Mouse (Mus musculus): Measurements from ENCODE around the gene Gnb2. TPM values are rescaled to one million over a fixed set of nuclear protein-coding genes. Genes with fewer than 3 reads are reported as not detected.

The Gnb2 gene
- total RNA-seq, 1 experiment from 2014 or later = 574 TPM

Small RNA genes within 50 kb of the gene (microRNA-seq; reads per million reads assigned to microRNA genes)
- 0.76 to 0.85 reads per million in 2 experiments for gene Mir6418

Other genes with a start within 250 kb of the Gnb2 start
- gene Ache, start 246.0 kb downstream of the Gnb2 start, total RNA-seq (2021) = 10.3 and 17.4 TPM in 2 replicates
- 8.0 and 11.9 TPM in 2 replicates for gene Ufsp1, start 238.9 kb downstream of the Gnb2 start, total RNA-seq (2021)
- gene Srrt, start 225.8 kb downstream of the Gnb2 start, total RNA-seq (2021) = 139 and 168 TPM in 2 replicates
- 29.2 and 34.7 TPM in 2 replicates for gene Trip6, start 219.1 kb downstream of the Gnb2 start, total RNA-seq (2021)
- 9.4 and 13.0 TPM in 2 replicates for gene Slc12a9, start 199.9 kb downstream of the Gnb2 start, total RNA-seq (2021)
- 65.1 and 69.7 TPM in 2 replicates for gene Ephb4, start 183.4 kb downstream of the Gnb2 start, total RNA-seq (2021)
- not detected in 2 replicates for gene Zan, start 56.4 kb downstream of the Gnb2 start, total RNA-seq (2021)
- 22.3 and 26.2 TPM in 2 replicates for gene Pop7, start 31.0 kb downstream of the Gnb2 start, total RNA-seq (2021)
- gene Gigyf1, start 15.0 kb downstream of the Gnb2 start, total RNA-seq (2021) = 30.5 and 36.6 TPM in 2 replicates
- not detected in 2 replicates for gene Epo, start 268 bp downstream of the Gnb2 start, total RNA-seq (2021)
- gene Actl6b, start 20.0 kb upstream of the Gnb2 start, total RNA-seq (2021) = 2.8 and 3.8 TPM in 2 replicates
- 1.4 and 26.4 TPM in 2 replicates for gene Tfr2, start 36.3 kb upstream of the Gnb2 start, total RNA-seq (2021)
- gene Mospd3, start 67.5 kb upstream of the Gnb2 start, total RNA-seq (2021) = 42.5 and 44.9 TPM in 2 replicates
- gene Pcolce, start 80.3 kb upstream of the Gnb2 start, total RNA-seq (2021) = 414 and 471 TPM in 2 replicates
- gene Fbxo24, start 95.5 kb upstream of the Gnb2 start, total RNA-seq (2021) = 0.38 and 0.85 TPM in 2 replicates
- gene Lrch4, start 95.6 kb upstream of the Gnb2 start, total RNA-seq (2021) = 30.1 and 35.9 TPM in 2 replicates
- 7.2 and 11.6 TPM in 2 replicates for gene Gm20605, start 95.7 kb upstream of the Gnb2 start, total RNA-seq (2021)
- 7.4 and 12.8 TPM in 2 replicates for gene Sap25, start 107.8 kb upstream of the Gnb2 start, total RNA-seq (2021)
- 4.2 and 4.6 TPM in 2 replicates for gene Irs3, start 112.2 kb upstream of the Gnb2 start, total RNA-seq (2021)
- gene Agfg2, start 151.2 kb upstream of the Gnb2 start, total RNA-seq (2021) = 22.9 and 25.3 TPM in 2 replicates
- 3.6 and 5.9 TPM in 2 replicates for gene Nyap1, start 208.1 kb upstream of the Gnb2 start, total RNA-seq (2021)
- gene Tsc22d4, start 212.2 kb upstream of the Gnb2 start, total RNA-seq (2021) = 74.9 and 87.3 TPM in 2 replicates
- gene Ppp1r35, start 245.3 kb upstream of the Gnb2 start, total RNA-seq (2021) = 20.4 and 21.9 TPM in 2 replicates